Mouse (Mus musculus) myocyte (in vitro differentiated cells): ENCODE data around the gene Gm29776.

Source experiments
- MYOD1 ChIP-seq, 3 experiments: IDR thresholded peaks; one replicate each; pipeline ENCODE4 v1.6.1; 2011; ENCODE audit warnings: control low read depth in 2 of 3, low read depth in 2 of 3, mild to moderate bottlenecking in 2 of 3, moderate library complexity in 1 of 3; ENCODE audit not compliant: insufficient read length in 2 of 3, control insufficient read depth in 1 of 3
- POLR2A ChIP-seq: IDR thresholded peaks from one replicate; pipeline ENCODE4 v1.6.1; 2011; ENCODE audit warnings: low read depth, mild to moderate bottlenecking, control low read depth, moderate library complexity; ENCODE audit not compliant: insufficient read length
- POLR2AphosphoS2 ChIP-seq: IDR thresholded peaks from one replicate; pipeline ENCODE4 v1.6.1; 2011; ENCODE audit warnings: low read depth, control low read depth; ENCODE audit not compliant: insufficient read length
- REST ChIP-seq: IDR thresholded peaks from one replicate; pipeline ENCODE4 v1.6.1; 2011; ENCODE audit warnings: mild to moderate bottlenecking, control low read depth, moderate library complexity; ENCODE audit not compliant: insufficient read depth, insufficient read length

- TF ChIP-seq POLR2AphosphoS2 (no peak), REST (no peak), POLR2A (no peak), MYOD1 (IDR thresholded peaks at IDR 0.05; ENCODE audit: control insufficient read depth in 1 of 3, insufficient read length in 2 of 3, low read depth in 2 of 3) (no peak)
Observed at GRCm38 (mm10) chr14:54720041-54720440, 21.4 kb upstream of the Gm29776 start.
